Mouse (Mus musculus) hindbrain, embryonic 12.5 days (tissue): ENCODE results near the gene Gm6583. TPM values are rescaled to one million over a fixed set of nuclear protein-coding genes. Genes with fewer than 3 reads are reported as not detected.

Source experiments
- ATAC-seq: fragments of 200-750 bp; cut with Nextera tagmentation; 2 replicates; pipeline ENCODE4 v1.8.0; 2017; ENCODE audit warnings: moderate TSS enrichment; ENCODE audit not compliant: low FRiP score
- H3K27ac ChIP-seq: fragments of 300-500 bp; sonication (generic); 2 replicates; pipeline ENCODE4 v1.5.1; 2016; ENCODE audit warnings: mild to moderate bottlenecking
- H3K27me3 ChIP-seq: fragments of 300-500 bp; sonication (generic); 2 replicates; pipeline ENCODE4 v1.6.1; 2016; ENCODE audit warnings: mild to moderate bottlenecking
- H3K36me3 ChIP-seq: fragments of 300-500 bp; sonication (generic); 2 replicates; pipeline ENCODE4 v1.6.1; 2016; ENCODE audit warnings: mild to moderate bottlenecking
- H3K4me1 ChIP-seq: fragments of 300-500 bp; sonication (generic); 2 replicates; pipeline ENCODE4 v1.6.1; 2016
- H3K4me2 ChIP-seq: fragments of 300-500 bp; sonication (generic); replicated peaks from 2 replicates; pipeline ENCODE4 v1.6.1; 2016; ENCODE audit warnings: mild to moderate bottlenecking
- H3K4me3 ChIP-seq: fragments of 300-500 bp; sonication (generic); 2 replicates; pipeline ENCODE4 v1.5.1; 2016; ENCODE audit warnings: mild to moderate bottlenecking
- H3K9ac ChIP-seq: fragments of 300-500 bp; sonication (generic); 2 replicates; pipeline ENCODE4 v1.6.1; 2016; ENCODE audit warnings: mild to moderate bottlenecking, moderate library complexity
- H3K9me3 ChIP-seq: fragments of 300-500 bp; sonication (generic); replicated peaks from 2 replicates; pipeline ENCODE4 v1.6.1; 2016; ENCODE audit warnings: mild to moderate bottlenecking
- WGBS: fragments of 180-500 bp; shearing (Covaris S2); methylation state at CpG from one replicate; pipeline ENCODE4 v1.1.7; 2016; 5-methylcytosine and 5-hydroxymethylcytosine counted together
- polyA plus RNA-seq: library from polyadenylated mRNA; unstranded; fragments of >200 nt; fragmentation: Nextera tagmentation; extraction: Ambion mirVana; gene quantifications from 2 replicates; pipeline ENCODE4 v1.2.1, GENCODE M21; 2016

Gene Gm6583
- polyA plus RNA-seq, 1 experiment from 2014 or later, result 0.27 TPM

- Histone ChIP-seq H3K4me1 (peaks cover 27% of the 10 kb centered on the region), H3K4me3 (no peak overlapping the region), H3K4me2 (no peak overlapping the region), H3K9ac (no peak overlapping the region), H3K27ac (no peak overlapping the region), H3K9me3 (no peaks in the 10 kb centered on the region), H3K27me3 (0 out of 2 replicates have a peak, but pooled peaks cover 2% of the 10 kb centered on the region), H3K36me3 (peaks cover 74% of the 10 kb centered on the region)
- ATAC-seq, result no peak
- 98% methylated on average over 6 of the region's 6 CpGs for WGBS
Measured at GRCm38 (mm10) chr5:112366879-112367278, 11.0 kb upstream of the Gm6583 start.

DNA sequence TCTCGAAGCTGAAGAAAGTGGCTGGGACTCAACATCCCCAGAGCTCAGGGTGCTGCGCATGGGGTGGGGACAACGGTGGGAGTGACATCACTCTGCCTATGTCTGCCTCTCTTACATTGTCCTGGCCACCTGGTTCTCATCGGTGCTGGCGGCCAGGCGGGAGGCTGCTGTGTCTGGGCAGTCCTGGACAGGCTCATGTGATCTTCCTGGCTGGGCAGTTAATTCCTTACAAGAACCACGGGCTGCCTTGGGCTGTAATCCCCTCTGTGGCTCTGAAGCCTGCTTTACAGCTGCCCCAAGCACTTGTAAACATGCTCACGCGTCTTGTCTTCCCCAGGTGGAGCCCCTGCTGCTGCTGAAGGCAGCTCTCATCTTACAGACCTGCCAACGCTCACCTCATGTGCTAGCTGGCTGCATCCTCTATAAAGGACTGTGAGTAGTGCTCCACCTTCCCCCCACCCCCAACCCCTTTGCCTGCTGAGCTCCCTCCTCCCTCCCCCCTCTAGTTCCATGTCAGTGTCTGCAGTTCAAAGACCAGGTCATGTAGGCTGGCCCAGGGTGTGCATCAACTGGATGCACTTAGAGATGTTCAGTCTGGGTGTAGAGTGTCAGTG is 8.5 kb upstream of the Gm6583 start:
- Histone ChIP-seq H3K4me1 (peaks cover 1% of the 10 kb centered on the region), H3K27me3 (no peaks in the 10 kb centered on the region), H3K36me3 (peaks cover 58% of the 10 kb centered on the region), H3K4me2 (no peak overlapping the region), H3K9me3 (no peaks in the 10 kb centered on the region), H3K27ac (no peak overlapping the region), H3K9ac (no peak overlapping the region), H3K4me3 (no peak overlapping the region)
- ATAC-seq, result no peak
- WGBS, result 76% methylated on average over 10 of the region's 10 CpGs

- peaks cover 65% of the 10 kb centered on the region for H3K36me3 ChIP-seq
Measured at GRCm38 (mm10) chr5:112360077-112360476, 4.2 kb upstream of the Gm6583 start.

GRCm38 (mm10) chr5:112359520-112359919 is 3.7 kb upstream of the Gm6583 start:
- Histone ChIP-seq H3K4me2 (no peak overlapping the region), H3K36me3 (peaks cover 65% of the 10 kb centered on the region), H3K9me3 (no peaks in the 10 kb centered on the region), H3K27ac (no peak overlapping the region), H3K4me3 (no peak overlapping the region), H3K4me1 (no peaks in the 10 kb centered on the region), H3K9ac (no peak overlapping the region), H3K27me3 (no peaks in the 10 kb centered on the region)
- no peak for ATAC-seq
- 91% methylated on average over 4 of the region's 4 CpGs for WGBS

More at GRCm38 (mm10) chr5:112360077-112360476, 4.2 kb upstream of the Gm6583 start:
- no peak for ATAC-seq
- no peak overlapping the region for H3K4me3 ChIP-seq
- no peaks in the 10 kb centered on the region for H3K4me1 ChIP-seq
- no peak overlapping the region for H3K27ac ChIP-seq
- H3K27me3 ChIP-seq, result no peaks in the 10 kb centered on the region
- 92% methylated on average over 3 of the region's 3 CpGs for WGBS
- H3K9me3 ChIP-seq, result no peaks in the 10 kb centered on the region
- H3K9ac ChIP-seq, result no peak overlapping the region
- no peak overlapping the region for H3K4me2 ChIP-seq

DNA sequence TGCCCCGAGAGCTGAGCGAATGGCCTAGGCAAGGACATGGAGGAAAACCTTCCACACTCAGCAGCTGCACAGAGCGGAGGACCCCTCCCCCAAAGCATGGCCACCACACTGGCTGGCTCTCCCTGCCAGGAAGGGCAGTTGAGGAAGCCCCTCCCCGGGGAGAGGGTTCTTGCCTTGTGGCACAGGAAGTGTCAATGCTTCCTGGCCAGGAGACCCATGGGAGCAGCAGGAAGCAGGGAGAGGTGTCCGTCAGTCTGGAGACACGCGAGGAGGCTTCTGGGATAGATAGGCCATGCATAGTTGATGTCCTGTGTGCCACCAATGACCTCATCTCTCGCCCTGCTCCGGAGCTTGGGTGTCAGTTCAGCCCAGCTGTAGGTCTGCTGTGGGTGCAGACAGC is 489 bp upstream of the Gm6583 start:
- WGBS, result 91% methylated on average over 9 of the region's 9 CpGs

GRCm38 (mm10) chr5:112355493-112355892 is 340 bp downstream of the Gm6583 start:
- H3K4me2 ChIP-seq, result no peak overlapping the region
- no peaks in the 10 kb centered on the region for H3K9me3 ChIP-seq
- H3K27me3 ChIP-seq, result no peaks in the 10 kb centered on the region
- no peak overlapping the region for H3K4me3 ChIP-seq
- no peak overlapping the region for H3K9ac ChIP-seq
- peaks cover 70% of the 10 kb centered on the region for H3K36me3 ChIP-seq
- H3K4me1 ChIP-seq, result no peaks in the 10 kb centered on the region
- H3K27ac ChIP-seq, result no peak overlapping the region
- 90% methylated on average over 6 of the region's 6 CpGs for WGBS
- ATAC-seq, result no peak

More for the DNA sequence above, 489 bp upstream of the Gm6583 start:
- H3K4me1 ChIP-seq, result no peaks in the 10 kb centered on the region
- no peak overlapping the region for H3K27ac ChIP-seq
- no peak overlapping the region for H3K9ac ChIP-seq
- no peaks in the 10 kb centered on the region for H3K9me3 ChIP-seq
- peaks cover 63% of the 10 kb centered on the region for H3K36me3 ChIP-seq
- ATAC-seq, result no peak
- no peaks in the 10 kb centered on the region for H3K27me3 ChIP-seq
- H3K4me3 ChIP-seq, result no peak overlapping the region
- no peak overlapping the region for H3K4me2 ChIP-seq

DNA sequence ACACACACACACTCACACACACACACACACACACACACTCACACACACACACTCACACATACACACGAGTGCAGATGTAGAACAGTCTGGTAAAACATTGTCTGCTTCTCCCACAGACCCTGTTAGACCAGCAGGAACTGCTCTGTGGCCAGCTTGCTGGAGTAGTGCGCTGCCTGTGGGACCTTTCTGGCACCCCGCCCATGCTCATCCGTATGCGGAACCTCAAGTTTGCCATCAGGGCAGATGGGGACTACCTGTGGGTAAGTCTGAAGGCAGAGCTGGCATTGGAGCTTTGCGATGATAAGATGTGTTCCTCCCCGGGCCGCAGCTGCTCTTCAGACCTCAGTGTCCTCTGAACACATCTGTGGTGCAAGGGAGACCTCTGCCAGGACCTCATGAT is 6.7 kb downstream of the Gm6583 start:
- H3K27ac ChIP-seq, result no peak overlapping the region
- no peak overlapping the region for H3K9ac ChIP-seq
- WGBS, result 96% methylated on average over 8 of the region's 8 CpGs
- no peaks in the 10 kb centered on the region for H3K27me3 ChIP-seq
- no peak overlapping the region for H3K4me3 ChIP-seq
- H3K4me2 ChIP-seq, result no peak overlapping the region
- ATAC-seq, result no peak
- peaks cover 20% of the 10 kb centered on the region for H3K4me1 ChIP-seq
- peaks cover 68% of the 10 kb centered on the region for H3K36me3 ChIP-seq
- no peaks in the 10 kb centered on the region for H3K9me3 ChIP-seq

- H3K27ac ChIP-seq, result no peak overlapping the region
- H3K4me3 ChIP-seq, result no peak overlapping the region
- H3K27me3 ChIP-seq, result no peaks in the 10 kb centered on the region
- peaks cover 48% of the 10 kb centered on the region for H3K36me3 ChIP-seq
- WGBS, result 83% methylated on average over 16 of the region's 16 CpGs
- no peaks in the 10 kb centered on the region for H3K9me3 ChIP-seq
- peaks cover 43% of the 10 kb centered on the region for H3K4me1 ChIP-seq
- no peak for ATAC-seq
- H3K9ac ChIP-seq, result no peak overlapping the region
- no peak overlapping the region for H3K4me2 ChIP-seq
Measured at GRCm38 (mm10) chr5:112346211-112346965, 9.4 kb downstream of the Gm6583 start.

- 81% methylated on average over 6 of the region's 6 CpGs for WGBS
- ATAC-seq, result no peak
- peaks cover 38% of the 10 kb centered on the region for H3K36me3 ChIP-seq
- H3K4me2 ChIP-seq, result peak overlapping the region; percentile 75; the same call in 1 of the 2 replicates
- no peaks in the 10 kb centered on the region for H3K9me3 ChIP-seq
- no peak overlapping the region for H3K27ac ChIP-seq
- no peak overlapping the region for H3K4me3 ChIP-seq
- H3K9ac ChIP-seq, result no peak overlapping the region
- H3K4me1 ChIP-seq, result peaks cover 44% of the 10 kb centered on the region
- no peaks in the 10 kb centered on the region for H3K27me3 ChIP-seq
Measured at GRCm38 (mm10) chr5:112344092-112344960, 11.5 kb downstream of the Gm6583 start.

- peaks cover 36% of the 10 kb centered on the region for H3K36me3 ChIP-seq
- H3K4me2 ChIP-seq, result peak overlapping the region; percentile 75
- no peaks in the 10 kb centered on the region for H3K27me3 ChIP-seq
- peak overlapping the region; percentile 90 for H3K9ac ChIP-seq
- peaks cover 44% of the 10 kb centered on the region for H3K4me1 ChIP-seq
- no peaks in the 10 kb centered on the region for H3K9me3 ChIP-seq
- WGBS, result under 1% methylated on average over 18 of the region's 24 CpGs
- H3K27ac ChIP-seq, result peak overlapping the region; percentile 48; the same call in 1 of the 2 replicates
- peak overlapping the region; percentile 92 for H3K4me3 ChIP-seq
- ATAC-seq, result peak; percentile 76
Measured at GRCm38 (mm10) chr5:112343205-112343595, 12.6 kb downstream of the Gm6583 start.

GRCm38 (mm10) chr5:112342463-112343204 is 13.2 kb downstream of the Gm6583 start, which contains the start of the genes Srrd and Hps4:
TSS of gene Srrd (minus strand) at chr5:112343040.
TSS of gene Hps4 (plus strand) at chr5:112343083.
- ATAC-seq, result peak; percentile 55
- WGBS, result 2% methylated on average over 57 of the region's 64 CpGs
- H3K27me3 ChIP-seq, result no peaks in the 10 kb centered on the region
- peak within 1 kb of the TSS; percentile 92 for H3K4me3 ChIP-seq
- peaks cover 38% of the 10 kb centered on the region for H3K36me3 ChIP-seq
- H3K27ac ChIP-seq, result peak within 1 kb of the TSS; percentile 48; the same call in 1 of the 2 replicates
- H3K4me1 ChIP-seq, result peaks cover 44% of the 10 kb centered on the region
- H3K9ac ChIP-seq, result peak within 1 kb of the TSS; percentile 90
- no peaks in the 10 kb centered on the region for H3K9me3 ChIP-seq
- peak within 1 kb of the TSS; percentile 75 for H3K4me2 ChIP-seq
